Mouse (Mus musculus) kidney, postnatal 0 days (tissue): ENCODE results near the gene Zfp330. TPM values are rescaled to one million over a fixed set of nuclear protein-coding genes. Genes with fewer than 3 reads are reported as not detected.

Experiments used
- ATAC-seq: fragments of 200-750 bp; cut with Nextera tagmentation; replicated peaks from 2 replicates; pipeline ENCODE4 v1.8.0; 2017; ENCODE audit warnings: low read depth, moderate number of reproducible peaks, moderate TSS enrichment, moderate library complexity; ENCODE audit not compliant: low FRiP score
- DNase-seq: peaks from one replicate; pipeline ENCODE4 v3.0.0-alpha.2; 2016; ENCODE audit warnings: low spot score
- H3K27ac ChIP-seq: fragments of 300-500 bp; sonication (generic); 2 replicates; pipeline ENCODE4 v1.5.1; 2014; ENCODE audit warnings: mild to moderate bottlenecking
- H3K27me3 ChIP-seq: fragments of 300-500 bp; sonication (generic); 2 replicates; pipeline ENCODE4 v1.6.1; 2014; ENCODE audit warnings: low read length, mixed read lengths; ENCODE audit not compliant: insufficient read depth
- H3K36me3 ChIP-seq: fragments of 300-500 bp; sonication (generic); 2 replicates; pipeline ENCODE4 v1.6.1; 2014; ENCODE audit warnings: low read length, mixed read lengths; ENCODE audit not compliant: insufficient read depth
- H3K4me1 ChIP-seq: fragments of 300-500 bp; sonication (generic); replicated peaks from 2 replicates; pipeline ENCODE4 v1.6.1; 2014; ENCODE audit warnings: antibody characterized with exemption, low read length, mixed read lengths; ENCODE audit not compliant: insufficient read depth
- H3K4me2 ChIP-seq: fragments of 300-500 bp; sonication (generic); 2 replicates; pipeline ENCODE4 v1.6.1; 2014; ENCODE audit warnings: mild to moderate bottlenecking, low read length, moderate library complexity, mixed read lengths
- H3K4me3 ChIP-seq: fragments of 300-500 bp; sonication (generic); replicated peaks from 2 replicates; pipeline ENCODE4 v1.5.1; 2014; ENCODE audit warnings: low read depth, low read length
- H3K9ac ChIP-seq: fragments of 300-500 bp; sonication (generic); 2 replicates; pipeline ENCODE4 v1.6.1; 2014; ENCODE audit warnings: low read depth, low read length
- H3K9me3 ChIP-seq: fragments of 300-500 bp; sonication (generic); replicated peaks from 2 replicates; pipeline ENCODE4 v1.6.1; 2016; ENCODE audit warnings: low read length, inconsistent platforms, mixed read lengths
- CTCF ChIP-seq: IDR thresholded peaks from 2 replicates; pipeline ENCODE4 v1.5.1; 2016; ENCODE audit warnings: antibody characterized with exemption, low read depth, mild to moderate bottlenecking, moderate library complexity
- WGBS: fragments of 180-500 bp; shearing (Covaris S2); extraction: QIAGEN DNeasy Blood & Tissue Kit; methylation state at CpG from one replicate; pipeline ENCODE4 v1.1.7; 2014; 5-methylcytosine and 5-hydroxymethylcytosine counted together
- polyA plus RNA-seq: library from polyadenylated mRNA; unstranded; fragments of >200 nt; fragmentation: Nextera tagmentation; extraction: Ambion mirVana; gene quantifications from 2 replicates; pipeline ENCODE4 v1.2.1, GENCODE M21; 2015

Zfp330 gene
- polyA plus RNA-seq, 1 experiment from 2014 or later: 66.5 TPM

GRCm38 (mm10) chr8:82759071-82759470 lies 14.9 kb downstream of the Zfp330 start:
- Histone ChIP-seq H3K9ac (no peak overlapping the region), H3K4me3 (no peak overlapping the region), H3K27ac (no peak overlapping the region), H3K36me3 (0 out of 2 replicates have a peak, but pooled peaks cover 18% of the 10 kb centered on the region), H3K4me2 (no peak overlapping the region), H3K27me3 (no peaks in the 10 kb centered on the region), H3K4me1 (no peaks in the 10 kb centered on the region), H3K9me3 (no peaks in the 10 kb centered on the region)
- no peak for DNase-seq
- no peak for TF ChIP-seq CTCF
- no peak for ATAC-seq
- WGBS: 36% methylated on average over 2 of the region's 2 CpGs

- Histone ChIP-seq H3K27ac (no peak overlapping the region), H3K9ac (no peak overlapping the region), H3K36me3 (no peaks in the 10 kb centered on the region), H3K4me3 (no peak overlapping the region), H3K27me3 (no peaks in the 10 kb centered on the region), H3K4me2 (no peak overlapping the region), H3K9me3 (no peaks in the 10 kb centered on the region; the same call in 1 of the 2 replicates), H3K4me1 (no peaks in the 10 kb centered on the region)
- WGBS: 95% methylated on average over 14 of the region's 14 CpGs
- DNase-seq (no peak), ATAC-seq (no peak)
- TF ChIP-seq CTCF: no peak
Observed at GRCm38 (mm10) chr8:82754946-82755345, 19.0 kb downstream of the Zfp330 start.

GRCm38 (mm10) chr8:82746617-82747016 lies 27.3 kb downstream of the Zfp330 start:
- no peaks in the 10 kb centered on the region for H3K36me3 ChIP-seq
- TF ChIP-seq CTCF: no peak
- no peaks in the 10 kb centered on the region for H3K9me3 ChIP-seq
- H3K27ac ChIP-seq: no peak overlapping the region
- H3K4me2 ChIP-seq: no peak overlapping the region
- DNase-seq (no peak), ATAC-seq (no peak)
- no peaks in the 10 kb centered on the region for H3K27me3 ChIP-seq
- H3K4me1 ChIP-seq: no peaks in the 10 kb centered on the region
- no peak overlapping the region for H3K9ac ChIP-seq
- H3K4me3 ChIP-seq: no peak overlapping the region

GRCm38 (mm10) chr8:82743905-82744904 lies 29.8 kb downstream of the Zfp330 start:
- Histone ChIP-seq H3K27ac (no peak overlapping the region), H3K9me3 (no peaks in the 10 kb centered on the region), H3K36me3 (no peaks in the 10 kb centered on the region), H3K4me2 (no peak overlapping the region), H3K4me1 (no peaks in the 10 kb centered on the region), H3K9ac (no peak overlapping the region), H3K27me3 (no peaks in the 10 kb centered on the region), H3K4me3 (no peak overlapping the region)
- ATAC-seq: peak; percentile 68
- WGBS: 45% methylated on average over 10 of the region's 10 CpGs
- DNase-seq: peak; percentile 79
- peak; percentile 93 for TF ChIP-seq CTCF

Other genes starting within 250 kb of the Zfp330 start
- 1.3 and 1.5 TPM in 2 replicates for gene Rnf150, start 89.2 kb upstream of the Zfp330 start, polyA plus RNA-seq